Mouse (Mus musculus): ENCODE results near the gene Cyp26c1. TPM values are rescaled to one million over a fixed set of nuclear protein-coding genes. Genes with fewer than 3 reads are reported as not detected.

The Cyp26c1 gene
- polyA plus RNA-seq, 1 experiment from 2014 or later = not detected

- Histone ChIP-seq H3K9ac (replicated peaks) (no peak overlapping the region), H3K36me3 (no peaks in the 10 kb centered on the region), H3K4me2 (no peak overlapping the region), H3K4me1 (peaks cover 28% of the 10 kb centered on the region), H3K9me3 (replicated peaks) (no peaks in the 10 kb centered on the region), H3K4me3 (replicated peaks) (no peak overlapping the region), H3K27me3 (replicated peaks) (peaks cover 100% of the 10 kb centered on the region), H3K27ac (replicated peaks) (no peak overlapping the region)
- no peak for ATAC-seq (ENCODE audit: low FRiP score)
- WGBS = 26% methylated on average over 5 of the region's 5 CpGs
These were observed 4.1 kb downstream of the Cyp26c1 start for GRCm38 (mm10) chr19:37689478-37689877.

GRCm38 (mm10) chr19:37690716-37691115 lies 5.3 kb downstream of the Cyp26c1 start:
- Histone ChIP-seq H3K27ac (replicated peaks) (no peak overlapping the region), H3K4me1 (peaks cover 24% of the 10 kb centered on the region), H3K9me3 (replicated peaks) (no peaks in the 10 kb centered on the region), H3K9ac (replicated peaks) (no peak overlapping the region), H3K4me3 (replicated peaks) (0 out of 2 replicates have a peak overlapping the region, but pooled peaks have one; percentile 14), H3K36me3 (no peaks in the 10 kb centered on the region), H3K27me3 (replicated peaks) (peaks cover 100% of the 10 kb centered on the region), H3K4me2 (peak overlapping the region; percentile 42)
- 3% methylated on average over 29 of the region's 29 CpGs for WGBS
- no peak for ATAC-seq (ENCODE audit: low FRiP score)

- Histone ChIP-seq H3K9ac (replicated peaks) (peak overlapping the region; percentile 32; the same call in 1 of the 2 replicates), H3K36me3 (no peaks in the 10 kb centered on the region), H3K4me1 (peaks cover 37% of the 10 kb centered on the region), H3K9me3 (replicated peaks) (no peaks in the 10 kb centered on the region), H3K4me3 (replicated peaks) (peak overlapping the region; percentile 38), H3K27ac (replicated peaks) (no peak overlapping the region), H3K27me3 (replicated peaks) (peaks cover 100% of the 10 kb centered on the region), H3K4me2 (peak overlapping the region; percentile 73)
- peak; percentile 68 for ATAC-seq (ENCODE audit: low FRiP score)
- 0% methylated on average over 40 of the region's 40 CpGs for WGBS
These were observed 7.5 kb downstream of the Cyp26c1 start for GRCm38 (mm10) chr19:37692879-37693278.

- WGBS = 27% methylated on average over 13 of the region's 13 CpGs
- H3K27ac ChIP-seq (replicated peaks) = no peak overlapping the region
- H3K27me3 ChIP-seq (replicated peaks) = peaks cover 100% of the 10 kb centered on the region
- H3K4me2 ChIP-seq = no peak overlapping the region
- no peaks in the 10 kb centered on the region for H3K9me3 ChIP-seq (replicated peaks)
- no peak overlapping the region for H3K4me3 ChIP-seq (replicated peaks)
- no peaks in the 10 kb centered on the region for H3K36me3 ChIP-seq
- ATAC-seq (ENCODE audit: low FRiP score) = no peak
- peaks cover 51% of the 10 kb centered on the region for H3K4me1 ChIP-seq
- no peak overlapping the region for H3K9ac ChIP-seq (replicated peaks)
These were observed 9.8 kb downstream of the Cyp26c1 start for GRCm38 (mm10) chr19:37695146-37695545.

- H3K36me3 ChIP-seq = no peaks in the 10 kb centered on the region
- H3K9me3 ChIP-seq (replicated peaks) = no peaks in the 10 kb centered on the region
- H3K4me3 ChIP-seq (replicated peaks) = 0 out of 2 replicates have a peak overlapping the region, but pooled peaks have one; percentile 8
- 1% methylated on average over 42 of the region's 42 CpGs for WGBS
- no peak overlapping the region for H3K9ac ChIP-seq (replicated peaks)
- H3K4me1 ChIP-seq = peaks cover 47% of the 10 kb centered on the region
- H3K27ac ChIP-seq (replicated peaks) = no peak overlapping the region
- peaks cover 100% of the 10 kb centered on the region for H3K27me3 ChIP-seq (replicated peaks)
- peak overlapping the region; percentile 39 for H3K4me2 ChIP-seq
- no peak for ATAC-seq (ENCODE audit: low FRiP score)
These were observed 10.6 kb downstream of the Cyp26c1 start for GRCm38 (mm10) chr19:37695762-37696602.

GRCm38 (mm10) chr19:37696603-37697334 lies 11.4 kb downstream of the Cyp26c1 start:
- no peaks in the 10 kb centered on the region for H3K9me3 ChIP-seq (replicated peaks)
- ATAC-seq (ENCODE audit: low FRiP score) = no peak
- 3% methylated on average over 22 of the region's 22 CpGs for WGBS
- peaks cover 47% of the 10 kb centered on the region for H3K4me1 ChIP-seq
- peak overlapping the region; percentile 35 for H3K4me3 ChIP-seq (replicated peaks)
- no peaks in the 10 kb centered on the region for H3K36me3 ChIP-seq
- peak overlapping the region; percentile 69 for H3K4me2 ChIP-seq
- peaks cover 95% of the 10 kb centered on the region for H3K27me3 ChIP-seq (replicated peaks)
- H3K27ac ChIP-seq (replicated peaks) = no peak overlapping the region
- H3K9ac ChIP-seq (replicated peaks) = no peak overlapping the region

- no peaks in the 10 kb centered on the region for H3K9me3 ChIP-seq (replicated peaks)
- WGBS = 1% methylated on average over 18 of the region's 18 CpGs
- peak overlapping the region; percentile 35 for H3K4me3 ChIP-seq (replicated peaks)
- H3K4me2 ChIP-seq = peak overlapping the region; percentile 69
- H3K27me3 ChIP-seq (replicated peaks) = peaks cover 95% of the 10 kb centered on the region
- no peak for ATAC-seq (ENCODE audit: low FRiP score)
- H3K9ac ChIP-seq (replicated peaks) = no peak overlapping the region
- H3K36me3 ChIP-seq = no peaks in the 10 kb centered on the region
- no peak overlapping the region for H3K27ac ChIP-seq (replicated peaks)
- H3K4me1 ChIP-seq = peaks cover 47% of the 10 kb centered on the region
These were observed 11.9 kb downstream of the Cyp26c1 start for GRCm38 (mm10) chr19:37697335-37697636.

- peak within 1 kb of the TSS; percentile 69 for H3K4me2 ChIP-seq
- H3K9ac ChIP-seq (replicated peaks) = peak within 1 kb of the TSS; percentile 14; the same call in 1 of the 2 replicates
- no peak within 1 kb of the TSS for H3K27ac ChIP-seq (replicated peaks)
- H3K9me3 ChIP-seq (replicated peaks) = no peaks in the 10 kb centered on the region
- ATAC-seq (ENCODE audit: low FRiP score) = no peak
- H3K4me3 ChIP-seq (replicated peaks) = peak within 1 kb of the TSS; percentile 35
- H3K36me3 ChIP-seq = no peaks in the 10 kb centered on the region
- peaks cover 95% of the 10 kb centered on the region for H3K27me3 ChIP-seq (replicated peaks)
- under 1% methylated on average over 51 of the region's 51 CpGs for WGBS
- H3K4me1 ChIP-seq = peaks cover 44% of the 10 kb centered on the region
These were observed 12.4 kb downstream of the Cyp26c1 start, which contains the start of gene Cyp26a1 for GRCm38 (mm10) chr19:37697651-37698272. Gene Cyp26a1 (plus strand): TSS chr19:37697798.

GRCm38 (mm10) chr19:37698273-37699160 lies 13.1 kb downstream of the Cyp26c1 start:
- Histone ChIP-seq H3K4me1 (peaks cover 37% of the 10 kb centered on the region), H3K36me3 (no peaks in the 10 kb centered on the region), H3K9me3 (replicated peaks) (no peaks in the 10 kb centered on the region), H3K4me2 (peak overlapping the region; percentile 69), H3K4me3 (replicated peaks) (peak overlapping the region; percentile 35), H3K27ac (replicated peaks) (no peak overlapping the region), H3K9ac (replicated peaks) (peak overlapping the region; percentile 14; the same call in 1 of the 2 replicates), H3K27me3 (replicated peaks) (peaks cover 95% of the 10 kb centered on the region)
- peak; percentile 56; the same call in 1 of the 2 replicates for ATAC-seq (ENCODE audit: low FRiP score)
- WGBS = 1% methylated on average over 63 of the region's 63 CpGs

GRCm38 (mm10) chr19:37699711-37700110 lies 14.3 kb downstream of the Cyp26c1 start:
- no peaks in the 10 kb centered on the region for H3K9me3 ChIP-seq (replicated peaks)
- H3K4me2 ChIP-seq = no peak overlapping the region
- H3K4me3 ChIP-seq (replicated peaks) = no peak overlapping the region
- WGBS = 20% methylated on average over 9 of the region's 9 CpGs
- H3K9ac ChIP-seq (replicated peaks) = no peak overlapping the region
- no peak overlapping the region for H3K27ac ChIP-seq (replicated peaks)
- H3K4me1 ChIP-seq = peaks cover 37% of the 10 kb centered on the region
- H3K27me3 ChIP-seq (replicated peaks) = peaks cover 91% of the 10 kb centered on the region
- ATAC-seq (ENCODE audit: low FRiP score) = no peak
- no peaks in the 10 kb centered on the region for H3K36me3 ChIP-seq
